Mouse (Mus musculus): ENCODE data around the gene Smu1. TPM values are rescaled to one million over a fixed set of nuclear protein-coding genes. Genes with fewer than 3 reads are reported as not detected.
"Not testable (repeated sequence)": the region's sequence is repeated elsewhere in the genome, so short reads cannot be mapped to it uniquely, and the experiment has no call there.

Smu1 gene
- 155 and 157 TPM in 2 replicates for polyA plus RNA-seq (2016; fragmentation: Nextera tagmentation; extraction: Ambion mirVana)

DNA sequence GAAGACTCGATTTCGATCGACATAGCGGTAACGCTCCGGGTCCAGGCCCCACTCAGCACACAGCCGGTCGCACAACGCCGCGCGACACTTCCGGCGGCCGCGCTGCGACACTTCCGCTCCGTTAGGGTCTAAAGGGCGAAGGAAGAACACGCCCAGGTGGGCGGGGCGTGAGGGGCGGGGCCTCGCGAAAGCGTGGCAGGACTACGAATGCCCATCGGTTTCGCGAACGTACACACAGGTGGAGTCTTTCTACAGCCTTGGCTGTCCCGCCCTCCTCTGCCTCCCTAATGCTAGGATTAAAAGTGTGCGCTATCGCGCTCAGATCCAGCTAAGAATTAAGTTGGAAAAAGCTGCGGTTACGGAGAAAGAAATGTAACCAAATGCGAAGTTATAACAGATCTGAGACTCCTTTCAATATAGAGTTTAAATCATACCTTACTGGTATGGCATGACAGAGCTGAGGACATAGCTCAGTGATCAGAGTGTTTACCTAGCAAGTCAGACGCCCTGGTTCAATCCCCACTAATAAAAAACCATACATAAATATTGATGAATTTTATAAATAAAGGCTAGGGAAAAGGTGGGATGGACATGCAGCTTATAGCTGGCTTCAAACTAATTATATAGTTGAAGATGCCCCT, at the start of gene Smu1:
Gene Smu1, minus strand, starts transcription at position 144 of the 641 bp plus-strand sequence.
- peaks cover 17% of the 10 kb centered on the region for H3K27me3 ChIP-seq
- peak within 1 kb of the TSS; percentile 86 for H3K9ac ChIP-seq
- ATAC-seq (ENCODE audit: low FRiP score): peak; percentile 99
- peak within 1 kb of the TSS; percentile 97 for H3K4me3 ChIP-seq (replicated peaks)
- H3K27ac ChIP-seq: peak within 1 kb of the TSS; percentile 46; the same call in 1 of the 2 replicates
- peaks cover 30% of the 10 kb centered on the region for H3K36me3 ChIP-seq (replicated peaks)
- H3K4me1 ChIP-seq: peaks cover 6% of the 10 kb centered on the region
- under 1% methylated on average over 40 of the region's 40 CpGs for WGBS
- no peaks in the 10 kb centered on the region for H3K9me3 ChIP-seq
- H3K4me2 ChIP-seq: peak within 1 kb of the TSS; percentile 79

DNA sequence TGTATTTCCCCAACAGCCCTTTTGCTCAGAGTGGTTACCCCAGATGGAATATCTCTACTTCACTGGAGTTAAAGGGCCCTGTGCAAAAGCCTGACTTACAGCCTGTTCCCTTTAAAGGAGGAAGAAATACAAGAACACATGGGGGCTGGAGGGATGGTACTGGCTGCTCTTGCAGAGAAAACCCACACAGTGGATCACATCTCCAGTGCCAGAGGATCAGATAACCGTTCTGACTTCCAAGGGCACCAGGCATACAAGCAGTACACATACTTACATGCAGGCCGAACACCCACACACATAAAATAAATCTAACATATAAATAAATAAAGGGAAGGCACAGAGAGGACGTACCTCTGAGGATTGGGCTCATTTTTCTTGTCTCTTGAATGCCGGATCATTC, 49.7 kb upstream of the Smu1 start:
- Histone ChIP-seq H3K9me3 (no peaks in the 10 kb centered on the region), H3K4me3 (replicated peaks) (no peak overlapping the region), H3K4me2 (no peak overlapping the region), H3K36me3 (replicated peaks) (peaks cover 12% of the 10 kb centered on the region), H3K4me1 (no peaks in the 10 kb centered on the region), H3K9ac (no peak overlapping the region), H3K27ac (no peak overlapping the region), H3K27me3 (no peaks in the 10 kb centered on the region)
- ATAC-seq (ENCODE audit: low FRiP score): no peak
- WGBS: 96% methylated on average over 4 of the region's 4 CpGs

- Histone ChIP-seq H3K4me3 (replicated peaks) (no peak overlapping the region), H3K36me3 (replicated peaks) (peaks cover 12% of the 10 kb centered on the region), H3K4me2 (no peak overlapping the region), H3K9ac (no peak overlapping the region), H3K27me3 (no peaks in the 10 kb centered on the region), H3K27ac (no peak overlapping the region), H3K9me3 (no peaks in the 10 kb centered on the region), H3K4me1 (no peaks in the 10 kb centered on the region)
- WGBS: 78% methylated on average over 8 of the region's 8 CpGs
- no peak for ATAC-seq (ENCODE audit: low FRiP score)
Observed at GRCm38 (mm10) chr4:40805401-40805800, 47.7 kb upstream of the Smu1 start.

DNA sequence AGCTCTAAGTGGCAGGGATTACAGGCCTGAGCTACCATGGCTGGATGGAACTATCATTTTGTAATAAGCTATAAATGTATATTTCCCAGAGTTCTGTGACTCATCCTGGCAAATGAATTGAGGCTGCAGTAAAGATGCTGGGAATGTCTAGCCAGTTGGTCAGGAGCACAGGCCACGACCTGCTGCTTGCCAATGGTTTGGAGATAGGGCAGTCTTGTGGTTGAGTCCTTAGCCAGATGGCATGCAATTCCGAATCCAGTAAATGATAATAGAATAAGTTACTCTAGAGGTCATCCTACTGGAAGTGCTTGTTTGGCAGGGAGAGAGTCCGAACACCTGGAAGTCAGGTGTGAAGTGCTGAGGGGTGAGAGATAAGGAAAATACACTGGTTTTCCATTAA, 45.1 kb upstream of the Smu1 start:
- no peak overlapping the region for H3K4me2 ChIP-seq
- H3K4me3 ChIP-seq (replicated peaks): no peak overlapping the region
- no peaks in the 10 kb centered on the region for H3K9me3 ChIP-seq
- WGBS: 87% methylated on average over 3 of the region's 3 CpGs
- no peaks in the 10 kb centered on the region for H3K27me3 ChIP-seq
- ATAC-seq (ENCODE audit: low FRiP score): no peak
- H3K9ac ChIP-seq: no peak overlapping the region
- peaks cover 12% of the 10 kb centered on the region for H3K36me3 ChIP-seq (replicated peaks)
- H3K27ac ChIP-seq: no peak overlapping the region
- no peaks in the 10 kb centered on the region for H3K4me1 ChIP-seq

DNA sequence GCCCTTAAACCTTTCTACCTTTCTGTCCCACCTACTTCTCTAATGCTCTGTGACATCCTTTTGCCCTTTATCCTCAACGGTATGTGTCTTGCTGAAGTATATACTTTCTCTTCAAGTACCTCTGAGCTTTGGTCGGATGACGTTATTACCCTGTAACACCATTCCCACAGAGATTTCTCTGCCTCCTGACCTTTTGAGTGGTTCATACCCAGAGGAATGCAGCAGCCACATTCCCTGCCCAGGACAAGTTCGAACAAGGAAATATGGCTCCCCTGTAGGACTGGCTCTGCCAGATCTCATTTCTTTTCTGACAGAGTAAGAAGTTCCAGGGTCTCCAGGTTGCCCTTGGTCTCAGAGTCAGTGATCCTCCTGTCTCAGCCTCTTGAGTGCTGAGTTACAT, 44.2 kb upstream of the Smu1 start:
- H3K9ac ChIP-seq: no peak overlapping the region
- 87% methylated on average over 4 of the region's 4 CpGs for WGBS

GRCm38 (mm10) chr4:40800873-40801272, 43.1 kb upstream of the Smu1 start:
- ATAC-seq (ENCODE audit: low FRiP score): no peak
- H3K9ac ChIP-seq: no peak overlapping the region
- no peaks in the 10 kb centered on the region for H3K4me1 ChIP-seq
- no peaks in the 10 kb centered on the region for H3K9me3 ChIP-seq
- no peaks in the 10 kb centered on the region for H3K36me3 ChIP-seq (replicated peaks)
- H3K27me3 ChIP-seq: no peaks in the 10 kb centered on the region
- H3K27ac ChIP-seq: no peak overlapping the region
- WGBS: 85% methylated on average over 3 of the region's 3 CpGs
- H3K4me2 ChIP-seq: no peak overlapping the region
- H3K4me3 ChIP-seq (replicated peaks): no peak overlapping the region

More for the DNA sequence above, 44.2 kb upstream of the Smu1 start:
- Histone ChIP-seq H3K4me3 (replicated peaks) (no peak overlapping the region), H3K4me2 (no peak overlapping the region), H3K9me3 (no peaks in the 10 kb centered on the region), H3K27me3 (no peaks in the 10 kb centered on the region), H3K36me3 (replicated peaks) (peaks cover 6% of the 10 kb centered on the region), H3K4me1 (no peaks in the 10 kb centered on the region), H3K27ac (no peak overlapping the region)
- ATAC-seq (ENCODE audit: low FRiP score): no peak

- H3K9me3 ChIP-seq; H3K4me2 ChIP-seq; H3K27ac ChIP-seq; H3K36me3 ChIP-seq (replicated peaks); ATAC-seq (ENCODE audit: low FRiP score); H3K4me3 ChIP-seq (replicated peaks); H3K27me3 ChIP-seq; H3K9ac ChIP-seq; H3K4me1 ChIP-seq: not testable (repeated sequence)
- WGBS: 87% methylated on average over 2 of the region's 2 CpGs
Observed at GRCm38 (mm10) chr4:40798833-40799555, 41.3 kb upstream of the Smu1 start.

- 94% methylated on average over 3 of the region's 3 CpGs for WGBS
- Histone ChIP-seq H3K36me3 (replicated peaks) (no peaks in the 10 kb centered on the region), H3K27ac (no peak overlapping the region), H3K4me1 (no peaks in the 10 kb centered on the region), H3K9me3 (no peaks in the 10 kb centered on the region), H3K4me2 (no peak overlapping the region), H3K4me3 (replicated peaks) (no peak overlapping the region), H3K9ac (no peak overlapping the region), H3K27me3 (no peaks in the 10 kb centered on the region)
- ATAC-seq (ENCODE audit: low FRiP score): no peak
Observed at GRCm38 (mm10) chr4:40795761-40796160, 38.0 kb upstream of the Smu1 start.

GRCm38 (mm10) chr4:40794320-40794719, 36.6 kb upstream of the Smu1 start:
- Histone ChIP-seq H3K27ac (no peak overlapping the region), H3K4me3 (replicated peaks) (no peak overlapping the region), H3K36me3 (replicated peaks) (no peaks in the 10 kb centered on the region), H3K4me2 (no peak overlapping the region), H3K27me3 (no peaks in the 10 kb centered on the region), H3K9ac (no peak overlapping the region), H3K9me3 (no peaks in the 10 kb centered on the region), H3K4me1 (no peaks in the 10 kb centered on the region)
- ATAC-seq (ENCODE audit: low FRiP score): no peak

DNA sequence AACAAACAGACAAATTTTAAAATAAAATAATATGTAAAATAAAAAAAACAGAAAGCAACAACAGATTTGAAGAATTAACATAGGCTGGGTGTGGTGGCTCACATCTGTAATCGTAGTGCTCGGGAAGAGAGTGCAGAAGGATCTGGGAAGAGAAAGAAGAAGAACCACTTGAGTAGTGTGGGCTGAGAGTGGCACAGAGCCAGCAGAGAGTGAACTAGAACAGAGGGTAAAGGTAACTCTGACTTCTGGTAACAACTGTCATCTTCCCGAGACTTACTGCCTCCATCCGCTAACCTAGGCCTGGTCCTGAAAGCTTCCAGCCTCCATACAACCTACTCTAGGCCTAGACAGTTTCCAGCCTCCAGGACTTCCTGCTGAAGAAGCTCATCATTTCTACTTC, 33.5 kb upstream of the Smu1 start:
- ATAC-seq (ENCODE audit: low FRiP score): no peak
- no peaks in the 10 kb centered on the region for H3K4me1 ChIP-seq
- WGBS: 87% methylated on average over 4 of the region's 4 CpGs

DNA sequence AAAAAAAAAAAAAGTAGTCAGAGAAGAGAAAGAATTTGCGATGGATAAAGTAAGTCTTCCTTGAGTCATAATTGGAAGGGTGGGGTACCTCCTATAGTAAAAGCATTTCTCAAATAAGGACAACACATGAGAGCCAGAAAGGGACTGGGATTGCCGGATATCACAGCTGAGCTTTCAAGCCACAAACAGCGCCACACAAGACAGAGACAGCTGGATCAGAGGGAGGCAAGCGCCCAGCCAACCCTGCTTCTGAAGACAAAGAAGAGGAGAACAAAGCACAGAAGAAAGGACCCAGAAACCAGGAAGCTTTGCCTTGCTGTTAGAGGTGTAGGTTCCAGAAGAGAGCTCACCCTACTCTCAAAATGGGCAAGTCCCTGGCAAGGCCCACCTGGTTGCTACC, 28.9 kb upstream of the Smu1 start:
- no peak overlapping the region for H3K4me3 ChIP-seq (replicated peaks)
- no peak for ATAC-seq (ENCODE audit: low FRiP score)
- no peak overlapping the region for H3K27ac ChIP-seq
- H3K4me2 ChIP-seq: no peak overlapping the region
- no peaks in the 10 kb centered on the region for H3K36me3 ChIP-seq (replicated peaks)
- no peaks in the 10 kb centered on the region for H3K4me1 ChIP-seq
- H3K9ac ChIP-seq: no peak overlapping the region
- H3K9me3 ChIP-seq: no peaks in the 10 kb centered on the region
- WGBS: 64% methylated on average over 4 of the region's 4 CpGs
- H3K27me3 ChIP-seq: no peaks in the 10 kb centered on the region

More for the DNA sequence above, 33.5 kb upstream of the Smu1 start:
- no peaks in the 10 kb centered on the region for H3K36me3 ChIP-seq (replicated peaks)
- H3K9ac ChIP-seq: no peak overlapping the region
- H3K27me3 ChIP-seq: no peaks in the 10 kb centered on the region
- H3K27ac ChIP-seq: no peak overlapping the region
- no peak overlapping the region for H3K4me3 ChIP-seq (replicated peaks)
- no peaks in the 10 kb centered on the region for H3K9me3 ChIP-seq
- H3K4me2 ChIP-seq: no peak overlapping the region

- Histone ChIP-seq H3K4me2 (no peak overlapping the region), H3K4me1 (no peaks in the 10 kb centered on the region), H3K27ac (no peak overlapping the region), H3K36me3 (replicated peaks) (no peaks in the 10 kb centered on the region), H3K9me3 (no peaks in the 10 kb centered on the region), H3K27me3 (no peaks in the 10 kb centered on the region), H3K4me3 (replicated peaks) (no peak overlapping the region), H3K9ac (no peak overlapping the region)
- WGBS: 80% methylated on average over 9 of the region's 9 CpGs
- ATAC-seq (ENCODE audit: low FRiP score): no peak
Observed at GRCm38 (mm10) chr4:40785620-40786166, 28.0 kb upstream of the Smu1 start.

Measured in forebrain, embryonic 12.5 days (tissue).